Mouse (Mus musculus) liver, embryonic 13.5 days (tissue): Measurements from ENCODE around the gene Nanos2. TPM values are rescaled to one million over a fixed set of nuclear protein-coding genes. Genes with fewer than 3 reads are reported as not detected.

Experiments
- polyA plus RNA-seq: library from polyadenylated mRNA; unstranded; fragments of >200 nt; fragmentation: Nextera tagmentation; extraction: Ambion mirVana; gene quantifications from 2 replicates; pipeline ENCODE4 v1.2.1, GENCODE M21; 2015

The Nanos2 gene
- polyA plus RNA-seq, 1 experiment from 2014 or later = not detected

Other genes starting within 250 kb of the Nanos2 start
- not detected in 2 replicates for gene Psg19, start 188.9 kb upstream of the Nanos2 start, polyA plus RNA-seq
- not detected in 2 replicates for gene Psg17, start 165.8 kb upstream of the Nanos2 start, polyA plus RNA-seq
- gene Mill2, start 147.4 kb upstream of the Nanos2 start, polyA plus RNA-seq = 0.08 and 0.20 TPM in 2 replicates
- gene Pglyrp1, start 116.1 kb upstream of the Nanos2 start, polyA plus RNA-seq = 10.8 and 13.3 TPM in 2 replicates
- gene Ccdc61, start 77.0 kb upstream of the Nanos2 start, polyA plus RNA-seq = 10.7 and 12.3 TPM in 2 replicates
- 0.08 TPM in 2 replicates for gene Nova2, start 61.5 kb upstream of the Nanos2 start, polyA plus RNA-seq
- gene Mypop, start 3.8 kb downstream of the Nanos2 start, polyA plus RNA-seq = 0.37 and 0.82 TPM in 2 replicates
- 9.2 and 9.3 TPM in 2 replicates for gene Irf2bp1, start 16.6 kb downstream of the Nanos2 start, polyA plus RNA-seq
- 25.6 and 29.4 TPM in 2 replicates for gene Foxa3, start 36.1 kb downstream of the Nanos2 start, polyA plus RNA-seq
- gene Sympk, start 37.0 kb downstream of the Nanos2 start, polyA plus RNA-seq = 15.0 and 17.4 TPM in 2 replicates
- not detected in 2 replicates for gene Rsph6a, start 67.3 kb downstream of the Nanos2 start, polyA plus RNA-seq
- gene Dmwd, start 88.8 kb downstream of the Nanos2 start, polyA plus RNA-seq = 3.2 and 4.2 TPM in 2 replicates
- 8.5 and 10.1 TPM in 2 replicates for gene Dmpk, start 96.4 kb downstream of the Nanos2 start, polyA plus RNA-seq
- gene Six5, start 107.2 kb downstream of the Nanos2 start, polyA plus RNA-seq = 0.67 and 0.82 TPM in 2 replicates
- 0.17 and 0.30 TPM in 2 replicates for gene Gm4969, start 131.0 kb downstream of the Nanos2 start, polyA plus RNA-seq
- gene Fbxo46, start 132.5 kb downstream of the Nanos2 start, polyA plus RNA-seq = 5.6 and 6.4 TPM in 2 replicates
- 4.0 and 4.3 TPM in 2 replicates for gene Qpctl, start 161.9 kb downstream of the Nanos2 start, polyA plus RNA-seq
- 85.9 and 89.4 TPM in 2 replicates for gene Snrpd2, start 162.3 kb downstream of the Nanos2 start, polyA plus RNA-seq
- gene Gipr, start 178.7 kb downstream of the Nanos2 start, polyA plus RNA-seq = 0.17 and 0.28 TPM in 2 replicates
- gene Eml2, start 189.0 kb downstream of the Nanos2 start, polyA plus RNA-seq = 3.6 and 4.4 TPM in 2 replicates
- gene Gpr4, start 225.1 kb downstream of the Nanos2 start, polyA plus RNA-seq = 0.31 and 0.48 TPM in 2 replicates
- 17.3 and 18.8 TPM in 2 replicates for gene Opa3, start 240.9 kb downstream of the Nanos2 start, polyA plus RNA-seq